Mouse (Mus musculus) G1E (cell line): ENCODE measurements at regions not wholly inside any gene's neighbourhood (a gene's known extent, or its start where the extent isn't known, plus 50 kb on each side); places are given as distances from the start of the nearest gene placed in this dataset.

Source experiments
- CTCF ChIP-seq: IDR thresholded peaks from 2 replicates; pipeline ENCODE4 v1.5.1; 2012; ENCODE audit warnings: low read depth, low read length, inconsistent platforms, mixed read lengths
- GATA1 ChIP-seq: IDR thresholded peaks from 2 replicates; pipeline ENCODE4 v1.6.1; 2012; ENCODE audit warnings: borderline replicate concordance, low read length, inconsistent platforms, mixed read lengths
- POLR2AphosphoS5 ChIP-seq: IDR thresholded peaks from 2 replicates; pipeline ENCODE4 v1.6.1; 2012; ENCODE audit warnings: low read depth, low read length, inconsistent platforms; ENCODE audit not compliant: insufficient replicate concordance
- TAL1 ChIP-seq: conservative IDR thresholded peaks from 2 replicates; pipeline ENCODE4 v1.6.1; 2012; ENCODE audit warnings: low read depth, low read length, inconsistent platforms, mixed read lengths

DNA sequence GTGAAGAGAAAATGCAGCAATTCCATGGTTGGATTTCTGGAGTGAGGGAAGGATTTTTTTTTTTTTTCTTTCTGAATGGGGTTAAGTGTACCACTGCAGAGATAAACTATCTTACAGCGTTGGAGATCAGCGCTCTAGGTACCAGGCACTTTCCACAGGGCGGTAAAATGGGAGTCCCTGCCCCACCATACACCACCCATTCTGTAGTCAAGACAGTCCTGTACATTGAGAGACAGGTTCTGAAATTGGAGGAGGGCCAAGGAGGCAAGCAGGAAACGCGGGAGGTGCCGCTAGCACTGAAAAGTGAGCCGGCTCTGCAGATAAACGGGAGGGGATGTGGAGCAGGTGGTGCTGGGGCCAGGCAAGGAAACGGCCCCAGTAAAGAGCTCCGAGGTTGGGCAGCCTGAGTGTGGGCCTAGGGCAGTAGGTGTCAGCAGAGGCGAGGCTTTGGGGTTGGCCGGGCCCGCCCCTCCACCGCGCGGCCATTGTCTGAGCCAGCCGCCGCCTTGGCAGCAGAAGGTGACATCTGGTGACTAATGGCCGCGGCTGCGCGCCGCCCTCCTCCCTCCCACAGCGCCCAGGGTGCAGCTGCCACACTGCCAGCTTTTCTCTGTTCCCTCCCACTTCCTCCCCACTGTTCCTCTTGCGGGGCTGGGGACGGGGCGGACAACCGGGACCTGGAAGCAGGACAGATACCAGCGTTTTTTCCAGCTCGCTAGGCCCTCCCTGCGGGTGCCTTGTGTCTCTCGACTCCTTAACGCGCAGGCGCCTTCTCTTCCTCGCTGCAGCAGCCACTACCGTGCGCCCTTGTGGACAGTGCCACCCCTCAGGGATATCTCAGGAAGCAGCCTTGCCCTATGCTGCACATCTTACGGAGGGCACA is 292.1 kb downstream of the Rps24 start:
- TF ChIP-seq TAL1, result no peak
- TF ChIP-seq POLR2AphosphoS5, result no peak
- no peak for TF ChIP-seq CTCF
- TF ChIP-seq GATA1, result no peak
